Mouse (Mus musculus): ENCODE data around the gene Pole3.

GRCm38 (mm10) chr4:62487914-62488313 is 37.0 kb downstream of the Pole3 start:
- no peak for TF ChIP-seq EP300 (IDR thresholded peaks at IDR 0.05; ENCODE audit: low read depth)
- TF ChIP-seq CTCF (IDR thresholded peaks at IDR 0.05; ENCODE audit: low read depth): no peak
